Mouse (Mus musculus) bone marrow, adult 2 months (tissue): ENCODE data around the gene Sphk1. TPM values are rescaled to one million over a fixed set of nuclear protein-coding genes. Genes with fewer than 3 reads are reported as not detected.
A peak's percentile ranks its signal among the peaks of the same experiment; 100 is the strongest.

Experiments
- H3K27ac ChIP-seq: fragments of 200-500 bp; 2 replicates; pipeline ENCODE4 v1.5.1; 2012; ENCODE audit warnings: low read depth, mild to moderate bottlenecking, control low read depth, inconsistent platforms, low read length; ENCODE audit not compliant: control insufficient read depth, poor library complexity, insufficient read depth
- H3K4me1 ChIP-seq: fragments of 200-500 bp; 2 replicates; pipeline ENCODE4 v1.6.1; 2011; ENCODE audit warnings: low read length; ENCODE audit not compliant: control insufficient read depth, insufficient read depth
- H3K4me3 ChIP-seq: fragments of 200-500 bp; replicated peaks from 2 replicates; pipeline ENCODE3; 2011; ENCODE audit warnings: mild to moderate bottlenecking, low read depth, low read length, control low read depth; ENCODE audit not compliant: control insufficient read depth
- CTCF ChIP-seq: fragments of 200-500 bp; IDR thresholded peaks from 2 replicates; pipeline ENCODE4 v1.5.1; 2011; ENCODE audit warnings: low read length, control low read depth; ENCODE audit not compliant: control insufficient read depth, insufficient read depth
- POLR2A ChIP-seq: fragments of 200-500 bp; IDR thresholded peaks from 2 replicates; pipeline ENCODE4 v1.6.1; 2011; ENCODE audit warnings: low read depth, mild to moderate bottlenecking, control low read depth, low read length, borderline replicate concordance; ENCODE audit not compliant: control insufficient read depth
- WGBS: fragments of 180-500 bp; shearing (Covaris S2); methylation state at CpG from one replicate; pipeline ENCODE4 v1.1.7; 2018; 5-methylcytosine and 5-hydroxymethylcytosine counted together
- polyA plus RNA-seq: library from polyadenylated mRNA; stranded (reverse); fragments of >200 nt; gene quantifications from 2 replicates; pipeline ENCODE4 v1.2.4, GENCODE M21; 2011; ENCODE audit warnings: low replicate concordance; ENCODE audit not compliant: missing spikeins, insufficient read depth, insufficient read length

Sphk1 gene
- polyA plus RNA-seq, 1 experiment: 31.7 TPM

DNA sequence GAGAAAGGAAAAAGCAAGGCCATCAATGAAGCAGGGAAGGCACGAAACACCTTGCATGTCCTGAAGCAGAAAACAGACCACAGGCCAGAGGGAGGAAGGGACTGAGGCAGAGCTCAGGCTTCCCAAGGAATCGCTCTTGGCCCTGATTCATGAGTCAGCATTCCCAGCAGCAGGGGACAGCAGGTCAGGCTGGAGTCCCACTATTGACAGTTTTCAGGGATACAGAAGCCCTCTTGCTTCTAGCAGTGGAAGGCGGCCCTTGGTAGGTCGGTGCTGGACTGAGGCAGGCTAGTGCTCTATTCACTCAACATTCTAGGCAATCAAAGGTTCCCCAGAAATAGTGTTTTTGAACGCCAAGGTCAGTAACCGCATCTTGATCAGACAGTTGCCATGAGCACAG lies 43.8 kb downstream of the Sphk1 start:
- Histone ChIP-seq H3K4me3 (no peak overlapping the region), H3K27ac (no peak overlapping the region), H3K4me1 (peaks cover 4% of the 10 kb centered on the region; the same call in 1 of the 2 replicates)
- 93% methylated on average over 6 of the region's 6 CpGs for WGBS
- TF ChIP-seq CTCF: no peak
- TF ChIP-seq POLR2A: no peak

DNA sequence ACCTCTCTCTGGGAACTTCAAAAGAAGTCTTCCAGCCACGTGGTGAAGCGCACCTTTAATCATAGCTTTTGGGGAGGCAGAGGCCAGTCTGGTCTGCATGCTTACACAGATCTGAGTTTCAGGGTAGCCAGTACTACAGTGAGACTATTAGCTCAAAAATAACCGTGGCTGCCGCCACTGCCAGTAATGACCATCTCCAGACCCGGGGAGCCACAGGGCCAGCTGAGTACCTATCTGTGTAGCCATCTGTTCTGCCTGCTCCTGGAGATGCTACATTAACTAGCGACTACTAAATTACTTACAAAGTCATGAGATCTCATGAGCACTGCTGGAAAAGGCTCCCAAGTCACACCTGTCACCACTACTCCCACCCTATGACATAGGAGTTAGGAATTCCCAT lies 44.3 kb downstream of the Sphk1 start:
- Histone ChIP-seq H3K4me1 (peaks cover 4% of the 10 kb centered on the region; the same call in 1 of the 2 replicates), H3K4me3 (no peak overlapping the region), H3K27ac (no peak overlapping the region)
- no peak for TF ChIP-seq POLR2A
- TF ChIP-seq CTCF: no peak
- WGBS: 82% methylated on average over 6 of the region's 6 CpGs

DNA sequence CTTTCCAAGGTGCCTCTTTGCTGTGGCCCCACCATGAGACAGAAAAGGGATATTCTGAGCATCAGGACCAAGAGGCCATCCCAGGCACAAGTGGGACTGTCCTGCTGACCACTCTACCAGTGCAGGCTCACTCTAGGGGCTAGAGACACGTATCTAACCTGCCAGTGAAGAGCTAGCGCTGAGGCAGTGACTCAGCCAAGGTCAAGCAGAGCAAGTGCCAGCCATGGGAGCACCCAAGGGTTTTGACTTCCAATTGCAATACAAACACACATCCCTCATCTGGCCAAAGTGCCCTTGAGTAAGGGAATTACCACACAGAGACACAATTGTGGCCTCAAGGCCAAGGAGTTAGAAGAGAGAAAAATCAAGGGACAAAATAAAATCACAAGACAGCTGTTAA lies 44.7 kb downstream of the Sphk1 start:
- 89% methylated on average over 2 of the region's 2 CpGs for WGBS
- Histone ChIP-seq H3K4me1 (peaks cover 4% of the 10 kb centered on the region; the same call in 1 of the 2 replicates), H3K4me3 (no peak overlapping the region), H3K27ac (no peak overlapping the region)
- no peak for TF ChIP-seq CTCF
- no peak for TF ChIP-seq POLR2A

DNA sequence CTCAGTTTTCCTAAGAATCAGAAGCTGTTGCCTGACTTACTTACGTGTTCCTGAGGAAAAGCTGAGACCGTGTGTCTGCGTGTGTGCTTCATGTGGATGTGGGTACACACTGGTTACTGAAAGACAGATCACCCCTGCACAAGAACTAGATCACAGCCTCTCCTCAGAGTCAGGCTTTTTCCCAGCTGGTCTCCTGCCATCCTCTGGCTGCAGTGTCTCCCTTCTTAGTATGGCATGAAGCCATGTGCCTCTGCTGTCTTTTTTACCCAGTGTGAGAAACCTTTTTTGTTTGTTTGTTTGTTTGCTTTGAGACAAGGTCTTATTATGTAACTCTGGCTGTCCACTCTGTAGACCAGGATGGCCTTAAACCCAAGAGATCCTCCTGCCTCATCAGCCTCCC lies 48.6 kb downstream of the Sphk1 start:
- no peaks in the 10 kb centered on the region for H3K4me1 ChIP-seq
- 93% methylated on average over 3 of the region's 3 CpGs for WGBS
- peak overlapping the region; percentile 39 for H3K4me3 ChIP-seq
- no peak for TF ChIP-seq CTCF
- TF ChIP-seq POLR2A: no peak
- no peak overlapping the region for H3K27ac ChIP-seq

- Histone ChIP-seq H3K27ac (peak overlapping the region; percentile 93), H3K4me3 (peak overlapping the region; percentile 79), H3K4me1 (no peaks in the 10 kb centered on the region)
- TF ChIP-seq POLR2A (0 out of 2 replicates have a peak, but pooled peaks have one; percentile 6), CTCF (no peak)
- WGBS: 21% methylated on average over 10 of the region's 10 CpGs
These were observed 49.4 kb downstream of the Sphk1 start for GRCm38 (mm10) chr11:116580031-116580652.

DNA sequence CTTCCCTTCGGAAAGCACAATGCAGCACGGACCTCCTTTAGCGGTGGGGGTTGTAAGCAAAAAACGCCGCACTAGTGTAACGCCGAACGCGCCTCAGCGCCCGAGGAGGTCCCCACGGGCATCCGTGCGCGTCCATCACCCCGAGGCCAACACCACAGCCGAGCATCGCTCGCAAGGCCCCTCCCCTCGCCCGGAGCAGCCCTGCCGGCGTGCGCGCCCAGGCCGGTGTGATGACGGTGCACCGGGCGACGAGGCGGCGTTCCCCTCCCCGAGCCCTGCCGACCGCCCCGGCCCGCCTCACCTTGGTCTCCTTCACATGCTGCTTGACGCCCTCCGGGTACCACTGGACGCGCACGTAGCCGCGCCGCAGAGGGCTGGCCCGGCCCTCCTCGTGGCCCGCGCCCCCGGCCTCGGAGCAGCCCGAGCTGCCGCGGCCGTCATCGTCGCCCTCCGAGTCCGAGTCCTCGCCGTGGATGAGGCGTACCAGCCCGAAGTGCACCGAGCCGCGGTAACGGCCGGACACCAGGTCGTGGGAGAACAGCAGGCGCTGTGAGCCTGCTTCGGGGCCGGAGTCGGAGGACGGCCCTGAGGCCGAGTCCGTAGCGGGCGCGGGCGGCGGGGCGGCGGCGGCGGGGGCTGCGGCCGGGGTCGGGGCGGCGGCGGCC lies 50.1 kb downstream of the Sphk1 start:
- H3K4me1 ChIP-seq: no peaks in the 10 kb centered on the region
- H3K27ac ChIP-seq: peak overlapping the region; percentile 93
- H3K4me3 ChIP-seq: peak overlapping the region; percentile 79
- TF ChIP-seq CTCF (no peak), POLR2A (no peak)
- 2% methylated on average over 90 of the region's 91 CpGs for WGBS

DNA sequence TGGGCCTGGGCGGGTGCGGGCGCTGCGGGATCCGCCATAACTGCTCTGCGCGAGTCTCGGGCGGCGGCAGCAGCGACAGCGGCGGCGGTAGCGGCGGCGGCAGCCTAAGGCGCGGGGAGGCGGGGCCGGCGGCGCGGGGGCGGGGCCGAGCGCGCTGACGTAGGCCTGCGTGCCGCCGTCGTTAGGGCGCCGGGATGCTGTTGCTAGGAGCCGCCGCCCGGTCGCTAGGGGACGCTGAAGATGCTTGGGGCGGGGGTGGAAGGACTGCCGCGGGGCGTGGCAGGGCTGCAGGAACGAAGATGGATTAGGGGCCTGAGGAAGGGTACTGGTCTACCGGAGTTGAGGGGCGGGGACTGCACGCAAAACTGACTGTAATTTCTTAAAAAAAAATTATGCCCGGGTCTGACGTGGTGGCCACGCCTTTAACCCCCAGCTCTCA lies 50.7 kb downstream of the Sphk1 start, which contains the start of gene Ube2o:
Gene Ube2o, minus strand, starts transcription at position 72 of the 439 bp plus-strand sequence.
- H3K4me3 ChIP-seq: peak within 1 kb of the TSS; percentile 79
- WGBS: 2% methylated on average over 47 of the region's 51 CpGs
- peak; percentile 49; the same call in 1 of the 2 replicates for TF ChIP-seq POLR2A
- TF ChIP-seq CTCF: peak; percentile 19; the same call in 1 of the 2 replicates
- H3K27ac ChIP-seq: peak within 1 kb of the TSS; percentile 93
- no peaks in the 10 kb centered on the region for H3K4me1 ChIP-seq

GRCm38 (mm10) chr11:116585682-116586081 lies 55.0 kb downstream of the Sphk1 start:
- no peak overlapping the region for H3K4me3 ChIP-seq
- no peak for TF ChIP-seq POLR2A
- no peak for TF ChIP-seq CTCF
- 83% methylated on average over 6 of the region's 6 CpGs for WGBS
- H3K4me1 ChIP-seq: peaks cover 1% of the 10 kb centered on the region; the same call in 1 of the 2 replicates
- no peak overlapping the region for H3K27ac ChIP-seq

Other genes with a start within 250 kb of the Sphk1 start
- not detected in 2 replicates for gene Galr2, start 250.0 kb upstream of the Sphk1 start, polyA plus RNA-seq
- 39.1 and 47.2 TPM in 2 replicates for gene Exoc7, start 223.7 kb upstream of the Sphk1 start, polyA plus RNA-seq
- gene Foxj1, start 195.5 kb upstream of the Sphk1 start, polyA plus RNA-seq: not detected in 2 replicates
- 14.2 and 14.5 TPM in 2 replicates for gene Rnf157, start 117.9 kb upstream of the Sphk1 start, polyA plus RNA-seq
- gene Ubald2, start 96.8 kb upstream of the Sphk1 start, polyA plus RNA-seq: 157 and 172 TPM in 2 replicates
- not detected in 2 replicates for gene Qrich2, start 64.7 kb upstream of the Sphk1 start, polyA plus RNA-seq
- 20.1 and 41.9 TPM in 2 replicates for gene Prpsap1, start 36.7 kb upstream of the Sphk1 start, polyA plus RNA-seq
- 90.9 and 133 TPM in 2 replicates for gene Ube2o, start 50.5 kb downstream of the Sphk1 start, polyA plus RNA-seq
- gene Aanat, start 55.5 kb downstream of the Sphk1 start, polyA plus RNA-seq: not detected in 2 replicates
- gene Rhbdf2, start 96.1 kb downstream of the Sphk1 start, polyA plus RNA-seq: 20.9 and 51.1 TPM in 2 replicates
- not detected in 2 replicates for gene Prcd, start 122.6 kb downstream of the Sphk1 start, polyA plus RNA-seq
- 2.6 and 3.4 TPM in 2 replicates for gene Cygb, start 123.4 kb downstream of the Sphk1 start, polyA plus RNA-seq
- not detected in 2 replicates for gene St6galnac1, start 244.6 kb downstream of the Sphk1 start, polyA plus RNA-seq